Mouse (Mus musculus): Measurements from ENCODE around the gene Ubash3a. TPM values are rescaled to one million over a fixed set of nuclear protein-coding genes. Genes with fewer than 3 reads are reported as not detected.

Gene Ubash3a
- polyA plus RNA-seq, 1 experiment from 2014 or later = 0.50 TPM

- H3K27ac ChIP-seq = no peak overlapping the region
- 75% methylated on average over 7 of the region's 7 CpGs for WGBS
These were observed 16.2 kb downstream of the Ubash3a start for GRCm38 (mm10) chr17:31223835-31224234.

GRCm38 (mm10) chr17:31224591-31224990 is 16.9 kb downstream of the Ubash3a start:
- H3K4me2 ChIP-seq (replicated peaks) = no peak overlapping the region
- peaks cover 18% of the 10 kb centered on the region for H3K4me1 ChIP-seq
- H3K9me3 ChIP-seq = no peaks in the 10 kb centered on the region
- H3K36me3 ChIP-seq = no peaks in the 10 kb centered on the region
- no peaks in the 10 kb centered on the region for H3K27me3 ChIP-seq
- WGBS = 70% methylated on average over 8 of the region's 8 CpGs
- ATAC-seq (ENCODE audit: low FRiP score, low read depth) = no peak
- H3K9ac ChIP-seq = no peak overlapping the region
- no peak overlapping the region for H3K27ac ChIP-seq
- no peak overlapping the region for H3K4me3 ChIP-seq

More at GRCm38 (mm10) chr17:31223835-31224234, 16.2 kb downstream of the Ubash3a start:
- Histone ChIP-seq H3K4me1 (peaks cover 18% of the 10 kb centered on the region), H3K9ac (no peak overlapping the region), H3K36me3 (no peaks in the 10 kb centered on the region), H3K4me3 (no peak overlapping the region), H3K4me2 (replicated peaks) (no peak overlapping the region), H3K27me3 (no peaks in the 10 kb centered on the region), H3K9me3 (no peaks in the 10 kb centered on the region)
- no peak for ATAC-seq (ENCODE audit: low FRiP score, low read depth)

GRCm38 (mm10) chr17:31226368-31226767 is 18.7 kb downstream of the Ubash3a start:
- peaks cover 16% of the 10 kb centered on the region for H3K4me1 ChIP-seq
- H3K4me2 ChIP-seq (replicated peaks) = no peak overlapping the region
- no peaks in the 10 kb centered on the region for H3K36me3 ChIP-seq
- 0 out of 2 replicates have a peak, but pooled peaks cover under 1% of the 10 kb centered on the region for H3K27me3 ChIP-seq
- WGBS = 76% methylated on average over 3 of the region's 3 CpGs
- no peak overlapping the region for H3K9ac ChIP-seq
- H3K4me3 ChIP-seq = no peak overlapping the region
- H3K9me3 ChIP-seq = no peaks in the 10 kb centered on the region
- ATAC-seq (ENCODE audit: low FRiP score, low read depth) = no peak
- H3K27ac ChIP-seq = no peak overlapping the region

GRCm38 (mm10) chr17:31226931-31227330 is 19.3 kb downstream of the Ubash3a start:
- H3K4me1 ChIP-seq = peaks cover 11% of the 10 kb centered on the region
- H3K4me3 ChIP-seq = no peak overlapping the region
- 0 out of 2 replicates have a peak, but pooled peaks cover 2% of the 10 kb centered on the region for H3K27me3 ChIP-seq
- H3K36me3 ChIP-seq = no peaks in the 10 kb centered on the region
- H3K9me3 ChIP-seq = no peaks in the 10 kb centered on the region
- no peak overlapping the region for H3K27ac ChIP-seq
- no peak for ATAC-seq (ENCODE audit: low FRiP score, low read depth)
- WGBS = 84% methylated on average over 7 of the region's 7 CpGs
- no peak overlapping the region for H3K9ac ChIP-seq
- no peak overlapping the region for H3K4me2 ChIP-seq (replicated peaks)

- Histone ChIP-seq H3K9me3 (no peaks in the 10 kb centered on the region), H3K9ac (no peak overlapping the region), H3K27ac (no peak overlapping the region), H3K4me2 (replicated peaks) (no peak overlapping the region), H3K4me1 (no peaks in the 10 kb centered on the region), H3K27me3 (0 out of 2 replicates have a peak, but pooled peaks cover 2% of the 10 kb centered on the region), H3K36me3 (no peaks in the 10 kb centered on the region), H3K4me3 (no peak overlapping the region)
- 57% methylated on average over 6 of the region's 6 CpGs for WGBS
- no peak for ATAC-seq (ENCODE audit: low FRiP score, low read depth)
These were observed 24.1 kb downstream of the Ubash3a start for GRCm38 (mm10) chr17:31231780-31232179.

GRCm38 (mm10) chr17:31232251-31233010 is 24.8 kb downstream of the Ubash3a start:
- Histone ChIP-seq H3K4me1 (no peaks in the 10 kb centered on the region), H3K4me2 (replicated peaks) (no peak overlapping the region), H3K9ac (no peak overlapping the region), H3K36me3 (no peaks in the 10 kb centered on the region), H3K4me3 (no peak overlapping the region), H3K27ac (no peak overlapping the region), H3K9me3 (no peaks in the 10 kb centered on the region), H3K27me3 (0 out of 2 replicates have a peak, but pooled peaks cover 2% of the 10 kb centered on the region)
- WGBS = 50% methylated on average over 8 of the region's 8 CpGs
- no peak for ATAC-seq (ENCODE audit: low FRiP score, low read depth)

- no peak overlapping the region for H3K4me2 ChIP-seq (replicated peaks)
- no peaks in the 10 kb centered on the region for H3K36me3 ChIP-seq
- no peak overlapping the region for H3K4me3 ChIP-seq
- no peak overlapping the region for H3K9ac ChIP-seq
- no peaks in the 10 kb centered on the region for H3K4me1 ChIP-seq
- no peak overlapping the region for H3K27ac ChIP-seq
- no peak for ATAC-seq (ENCODE audit: low FRiP score, low read depth)
- no peaks in the 10 kb centered on the region for H3K9me3 ChIP-seq
- 0 out of 2 replicates have a peak, but pooled peaks cover 2% of the 10 kb centered on the region for H3K27me3 ChIP-seq
- WGBS = 95% methylated on average over 1 of the region's 1 CpGs
These were observed 28.2 kb downstream of the Ubash3a start for GRCm38 (mm10) chr17:31235915-31236314.

GRCm38 (mm10) chr17:31238234-31239020 is 30.8 kb downstream of the Ubash3a start:
- no peak for ATAC-seq (ENCODE audit: low FRiP score, low read depth)
- no peaks in the 10 kb centered on the region for H3K4me1 ChIP-seq
- H3K9ac ChIP-seq = no peak overlapping the region
- H3K27ac ChIP-seq = no peak overlapping the region
- H3K4me2 ChIP-seq (replicated peaks) = no peak overlapping the region
- WGBS = 81% methylated on average over 7 of the region's 7 CpGs
- no peak overlapping the region for H3K4me3 ChIP-seq
- H3K36me3 ChIP-seq = no peaks in the 10 kb centered on the region
- H3K9me3 ChIP-seq = no peaks in the 10 kb centered on the region
- H3K27me3 ChIP-seq = no peaks in the 10 kb centered on the region

GRCm38 (mm10) chr17:31241156-31241555 is 33.5 kb downstream of the Ubash3a start:
- 85% methylated on average over 8 of the region's 8 CpGs for WGBS
- Histone ChIP-seq H3K36me3 (no peaks in the 10 kb centered on the region), H3K9me3 (no peaks in the 10 kb centered on the region), H3K27ac (no peak overlapping the region), H3K4me3 (no peak overlapping the region), H3K27me3 (no peaks in the 10 kb centered on the region), H3K4me1 (no peaks in the 10 kb centered on the region), H3K9ac (no peak overlapping the region), H3K4me2 (replicated peaks) (no peak overlapping the region)
- no peak for ATAC-seq (ENCODE audit: low FRiP score, low read depth)

GRCm38 (mm10) chr17:31242764-31243163 is 35.1 kb downstream of the Ubash3a start:
- no peaks in the 10 kb centered on the region for H3K36me3 ChIP-seq
- H3K9me3 ChIP-seq = no peaks in the 10 kb centered on the region
- no peak for ATAC-seq (ENCODE audit: low FRiP score, low read depth)
- H3K27ac ChIP-seq = no peak overlapping the region
- no peaks in the 10 kb centered on the region for H3K4me1 ChIP-seq
- H3K4me3 ChIP-seq = no peak overlapping the region
- no peak overlapping the region for H3K9ac ChIP-seq
- no peak overlapping the region for H3K4me2 ChIP-seq (replicated peaks)
- no peaks in the 10 kb centered on the region for H3K27me3 ChIP-seq
- WGBS = 9% methylated on average over 1 of the region's 1 CpGs

- no peak overlapping the region for H3K9ac ChIP-seq
- H3K4me2 ChIP-seq (replicated peaks) = no peak overlapping the region
- no peaks in the 10 kb centered on the region for H3K36me3 ChIP-seq
- no peak overlapping the region for H3K4me3 ChIP-seq
- H3K27me3 ChIP-seq = no peaks in the 10 kb centered on the region
- WGBS = 77% methylated on average over 5 of the region's 5 CpGs
- no peak overlapping the region for H3K27ac ChIP-seq
- H3K9me3 ChIP-seq = no peaks in the 10 kb centered on the region
- H3K4me1 ChIP-seq = no peaks in the 10 kb centered on the region
- ATAC-seq (ENCODE audit: low FRiP score, low read depth) = no peak
These were observed 37.6 kb downstream of the Ubash3a start for GRCm38 (mm10) chr17:31245321-31245720.

- Histone ChIP-seq H3K4me1 (no peaks in the 10 kb centered on the region), H3K4me2 (replicated peaks) (no peak overlapping the region), H3K36me3 (no peaks in the 10 kb centered on the region), H3K27me3 (no peaks in the 10 kb centered on the region), H3K9me3 (no peaks in the 10 kb centered on the region), H3K27ac (no peak overlapping the region), H3K9ac (no peak overlapping the region), H3K4me3 (no peak overlapping the region)
- no peak for ATAC-seq (ENCODE audit: low FRiP score, low read depth)
- WGBS = 40% methylated on average over 5 of the region's 5 CpGs
These were observed 39.5 kb downstream of the Ubash3a start for GRCm38 (mm10) chr17:31247144-31247543.
